Comparison of ENCODE assay signal across 7 mouse cellular contexts in the genomic region with DNA sequence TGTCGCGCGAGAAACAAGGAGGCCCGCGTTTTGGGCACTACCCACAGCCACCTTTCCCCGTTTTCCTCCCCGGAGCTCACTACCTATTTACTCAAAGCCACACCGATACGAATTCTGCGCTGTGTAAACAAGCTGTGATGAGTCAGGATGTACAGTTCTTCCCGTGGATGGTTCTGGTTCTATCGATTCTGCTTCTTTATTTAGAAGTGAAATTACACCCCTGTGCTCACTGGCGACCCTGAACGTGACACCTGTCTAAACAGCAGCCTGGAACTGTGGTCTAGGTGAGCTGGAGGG. TPM values are rescaled to one million over a fixed set of nuclear protein-coding genes. Genes with fewer than 3 reads are reported as not detected.
DNase-seq lines count a peak whose midpoint lies in the region; ATAC-seq and TF ChIP-seq lines count a peak whose summit lies in the region.

No protein-coding gene starts in this region.

- no peaks in the 10 kb centered on the region for H3K36me3 ChIP-seq in lung, embryonic 14.5 days (ENCODE audit: insufficient read depth)
- H3K36me3 ChIP-seq in embryonic facial prominence, embryonic 13.5 days: no peaks in the 10 kb centered on the region
- H3K36me3 ChIP-seq in hindbrain, embryonic 16.5 days (ENCODE audit: control insufficient read depth, insufficient read depth, low read length): no peaks in the 10 kb centered on the region

- DNase-seq in lung, embryonic 14.5 days: no peak
- DNase-seq in lung, postnatal 14 days: no peak
- peak; percentile 22 for DNase-seq in naive thymus-derived CD4-positive, alpha-beta T cell, adult 2 months (ENCODE audit: low read depth)
- no peak for DNase-seq in c-Kit-positive CD71-positive TER-119-positive erythroid progenitor cells, embryonic 14.5 days (ENCODE audit: low spot score)
- no peak for DNase-seq in lung, postnatal 10 days

- peak overlapping the region; percentile 90 for H3K9ac ChIP-seq in lung, embryonic 14.5 days
- H3K9ac ChIP-seq in embryonic facial prominence, embryonic 13.5 days: peak overlapping the region; percentile 94
- peak overlapping the region; percentile 98 for H3K9ac ChIP-seq in hindbrain, embryonic 16.5 days (ENCODE audit: low read depth, low read length)

- WGBS in lung, embryonic 14.5 days: 1% methylated on average over 14 of the region's 14 CpGs
- WGBS in embryonic facial prominence, embryonic 13.5 days: under 1% methylated on average over 14 of the region's 14 CpGs
- 2% methylated on average over 14 of the region's 14 CpGs for WGBS in hindbrain, embryonic 16.5 days

- no peaks in the 10 kb centered on the region for H3K4me1 ChIP-seq in lung, embryonic 14.5 days (ENCODE audit: insufficient read depth)
- peaks cover 24% of the 10 kb centered on the region for H3K4me1 ChIP-seq in embryonic facial prominence, embryonic 13.5 days
- peaks cover 5% of the 10 kb centered on the region for H3K4me1 ChIP-seq in hindbrain, embryonic 16.5 days (ENCODE audit: control insufficient read depth, insufficient read depth, low read depth, low read length)

- no peaks in the 10 kb centered on the region for H3K27me3 ChIP-seq in lung, embryonic 14.5 days (ENCODE audit: insufficient read depth, low read length)
- H3K27me3 ChIP-seq in embryonic facial prominence, embryonic 13.5 days: no peaks in the 10 kb centered on the region
- H3K27me3 ChIP-seq in hindbrain, embryonic 16.5 days (replicated peaks; ENCODE audit: control insufficient read depth, insufficient read depth, low read length): no peaks in the 10 kb centered on the region

- no peak for ATAC-seq in lung, embryonic 14.5 days (ENCODE audit: insufficient read depth)
- ATAC-seq in embryonic facial prominence, embryonic 13.5 days (ENCODE audit: insufficient number of reproducible peaks, insufficient read depth, low FRiP score, low TSS enrichment, low read depth): no peak
- no peak for ATAC-seq in hindbrain, embryonic 16.5 days

- no peak for TF ChIP-seq CTCF in lung, embryonic 14.5 days (IDR thresholded peaks at IDR 0.05; ENCODE audit: low read depth)

- H3K4me2 ChIP-seq in lung, embryonic 14.5 days: peak overlapping the region; percentile 86
- H3K4me2 ChIP-seq in embryonic facial prominence, embryonic 13.5 days: peak overlapping the region; percentile 84
- H3K4me2 ChIP-seq in hindbrain, embryonic 16.5 days (ENCODE audit: low read length): peak overlapping the region; percentile 93

- no peaks in the 10 kb centered on the region for H3K9me3 ChIP-seq in lung, embryonic 14.5 days (ENCODE audit: low read depth, low read length)
- no peaks in the 10 kb centered on the region for H3K9me3 ChIP-seq in embryonic facial prominence, embryonic 13.5 days
- H3K9me3 ChIP-seq in hindbrain, embryonic 16.5 days (ENCODE audit: control insufficient read depth, low read length): no peaks in the 10 kb centered on the region

- H3K27ac ChIP-seq in lung, embryonic 14.5 days (ENCODE audit: low read depth): peak overlapping the region; percentile 75; the same call in 1 of the 2 replicates
- peak overlapping the region; percentile 92 for H3K27ac ChIP-seq in embryonic facial prominence, embryonic 13.5 days
- peak overlapping the region; percentile 97 for H3K27ac ChIP-seq in hindbrain, embryonic 16.5 days (ENCODE audit: low read depth, low read length)

- peak overlapping the region; percentile 72 for H3K4me3 ChIP-seq in lung, embryonic 14.5 days (ENCODE audit: low read depth, low read length)
- peak overlapping the region; percentile 79 for H3K4me3 ChIP-seq in embryonic facial prominence, embryonic 13.5 days
- H3K4me3 ChIP-seq in hindbrain, embryonic 16.5 days (ENCODE audit: low read length): peak overlapping the region; percentile 87

RNA-seq across cellular contexts. Expression of a gene that starts 0.7 kb away (rescaled TPM):
- polyA plus RNA-seq in lung, embryonic 14.5 days (2014; fragmentation: Nextera tagmentation; extraction: Ambion mirVana): 29.8 and 30.0 TPM in 2 replicates
- polyA plus RNA-seq in embryonic facial prominence, embryonic 13.5 days (2015; fragmentation: Nextera tagmentation; extraction: Ambion mirVana): 32.8 and 37.3 TPM in 2 replicates
- 34.9 and 36.3 TPM in 2 replicates for polyA plus RNA-seq in hindbrain, embryonic 16.5 days (2015; fragmentation: Nextera tagmentation; extraction: Ambion mirVana)

RNA-seq across cellular contexts. Expression of a gene that starts 15.1 kb away (rescaled TPM):
- 8.0 and 9.5 TPM in 2 replicates for polyA plus RNA-seq in lung, embryonic 14.5 days (2014; fragmentation: Nextera tagmentation; extraction: Ambion mirVana)
- polyA plus RNA-seq in embryonic facial prominence, embryonic 13.5 days (2015; fragmentation: Nextera tagmentation; extraction: Ambion mirVana): 19.8 and 23.0 TPM in 2 replicates
- polyA plus RNA-seq in hindbrain, embryonic 16.5 days (2015; fragmentation: Nextera tagmentation; extraction: Ambion mirVana): 291 and 339 TPM in 2 replicates

RNA-seq across cellular contexts. Expression of a gene that starts 57.6 kb away (rescaled TPM):
- 0.39 and 0.53 TPM in 2 replicates for polyA plus RNA-seq in lung, embryonic 14.5 days (2014; fragmentation: Nextera tagmentation; extraction: Ambion mirVana)
- polyA plus RNA-seq in embryonic facial prominence, embryonic 13.5 days (2015; fragmentation: Nextera tagmentation; extraction: Ambion mirVana): 1.8 and 2.2 TPM in 2 replicates
- polyA plus RNA-seq in hindbrain, embryonic 16.5 days (2015; fragmentation: Nextera tagmentation; extraction: Ambion mirVana): 123 and 125 TPM in 2 replicates

Comparison
In these comparisons a context has a peak if more than half of its experiments do, and no peak if none do; other contexts are left out.
1. RNA of a gene that starts 15.1 kb away (polyA plus RNA-seq): 291 to 339 TPM in hindbrain, embryonic 16.5 days; 19.8 to 23.0 TPM in embryonic facial prominence, embryonic 13.5 days and 8.0 to 9.5 TPM in lung, embryonic 14.5 days; every median in the first group is over 10 times any median in the second.
2. RNA of a gene that starts 57.6 kb away (polyA plus RNA-seq): 123 to 125 TPM in hindbrain, embryonic 16.5 days; 1.8 to 2.2 TPM in embryonic facial prominence, embryonic 13.5 days and 0.39 to 0.53 TPM in lung, embryonic 14.5 days; every median in the first group is over 10 times any median in the second.
3. Peak in every context shown above with its lines, with median percentiles within 50 percentile points of each other: H3K27ac ChIP-seq, H3K4me2 ChIP-seq, H3K4me3 ChIP-seq and H3K9ac ChIP-seq.